8 mouse cellular contexts compared by ENCODE assay signal in the genomic region with DNA sequence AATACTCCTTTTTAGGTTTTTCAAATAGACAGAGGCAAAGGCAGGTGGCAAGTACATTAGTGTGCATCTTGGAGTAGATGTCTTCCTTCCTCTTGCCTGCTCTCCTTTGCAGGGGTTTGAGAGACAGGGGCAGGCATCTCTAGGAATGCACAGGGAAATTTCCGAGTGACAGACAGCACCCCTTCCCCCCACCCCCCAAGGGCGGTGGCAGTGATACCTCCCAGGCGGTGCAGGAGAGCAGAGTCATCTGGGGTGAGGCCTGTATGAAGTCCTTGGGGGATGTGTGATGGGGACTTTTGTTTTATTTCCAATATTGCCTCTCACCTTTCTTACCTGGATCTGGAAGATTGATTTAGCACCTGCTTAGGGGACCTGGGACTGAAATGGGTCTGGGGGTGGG. TPM values are rescaled to one million over a fixed set of nuclear protein-coding genes. Genes with fewer than 3 reads are reported as not detected.
A peak's percentile ranks its signal among the peaks of the same experiment; 100 is the strongest.
DNase-seq lines count a peak whose midpoint lies in the region; ATAC-seq and TF ChIP-seq lines count a peak whose summit lies in the region.

No protein-coding gene starts in this region.

- H3K36me3 ChIP-seq in testis, adult 2 months (ENCODE audit: control insufficient read depth, insufficient read depth, low read length) = no peaks in the 10 kb centered on the region
- H3K36me3 ChIP-seq in limb, embryonic 14.5 days (ENCODE audit: control insufficient read depth, insufficient read depth, low read length) = no peaks in the 10 kb centered on the region

- WGBS in limb, embryonic 14.5 days = 3% methylated on average over 3 of the region's 3 CpGs

- H3K9ac ChIP-seq in limb, embryonic 14.5 days (ENCODE audit: low read depth, low read length, severe bottlenecking) = peak overlapping the region; percentile 60

- H3K9me3 ChIP-seq in limb, embryonic 14.5 days (ENCODE audit: control insufficient read depth, low read length) = no peaks in the 10 kb centered on the region

- peak overlapping the region; percentile 39 for H3K27ac ChIP-seq in testis, adult 2 months (ENCODE audit: control insufficient read depth, insufficient read depth, low read depth, low read length)
- H3K27ac ChIP-seq in limb, embryonic 14.5 days (replicated peaks; ENCODE audit: low read depth, low read length) = no peak overlapping the region

- peak; percentile 29 for ATAC-seq in frontal cortex, adult (ENCODE audit: low TSS enrichment)
- no peak for ATAC-seq in limb, embryonic 14.5 days (ENCODE audit: low FRiP score, low read depth)

- no peaks in the 10 kb centered on the region for H3K27me3 ChIP-seq in testis, adult 2 months (ENCODE audit: control insufficient read depth, insufficient read depth, low read length)
- H3K27me3 ChIP-seq in limb, embryonic 14.5 days (ENCODE audit: control insufficient read depth, insufficient read depth, low read length) = peaks cover 25% of the 10 kb centered on the region

- TF ChIP-seq CTCF in testis, adult 2 months (IDR thresholded peaks at IDR 0.05; ENCODE audit: control insufficient read depth, insufficient read depth, insufficient replicate concordance, low read depth, low read length) = no peak

- H3K4me3 ChIP-seq in testis, adult 2 months (ENCODE audit: control insufficient read depth, low read depth, low read length) = peak overlapping the region; percentile 64
- peak overlapping the region; percentile 59 for H3K4me3 ChIP-seq in limb, embryonic 14.5 days (replicated peaks; ENCODE audit: low read length)

- peaks cover 9% of the 10 kb centered on the region for H3K4me1 ChIP-seq in testis, adult 2 months (ENCODE audit: control insufficient read depth, insufficient read depth, low read length)
- H3K4me1 ChIP-seq in limb, embryonic 14.5 days (ENCODE audit: control insufficient read depth, insufficient read depth, low read length) = peaks cover 5% of the 10 kb centered on the region; the same call in 1 of the 2 replicates

- no peak for DNase-seq in frontal cortex, postnatal 36 days (ENCODE audit: low spot score in 2 of 2)
- no peak for DNase-seq in testis, postnatal 14 days (ENCODE audit: low spot score)
- no peak for DNase-seq in limb, embryonic 14.5 days (ENCODE audit: low spot score)
- DNase-seq in testis, postnatal 10 days (ENCODE audit: low spot score) = peak; percentile 45
- DNase-seq in spleen, postnatal 4 days (ENCODE audit: low spot score in 2 of 2) = no peak
- DNase-seq in frontal cortex, postnatal 25 days (ENCODE audit: low spot score in 2 of 2) = no peak

- no peak for TF ChIP-seq POLR2A in testis, adult 2 months (IDR thresholded peaks at IDR 0.05; ENCODE audit: control insufficient read depth, low read depth, low read length)
- no peak for TF ChIP-seq POLR2A in limb, embryonic 14.5 days (IDR thresholded peaks at IDR 0.05; ENCODE audit: borderline replicate concordance, extremely low read depth, insufficient read depth, insufficient read length)

- peak overlapping the region; percentile 94 for H3K4me2 ChIP-seq in limb, embryonic 14.5 days (replicated peaks; ENCODE audit: low read depth, low read length, severe bottlenecking)

RNA-seq across cellular contexts. Expression of a gene that starts 1.2 kb away (rescaled TPM):
- 21.1 and 34.3 TPM in 2 replicates for polyA plus RNA-seq in testis, adult 2 months (2012; rRNA removed)
- 14.9 and 15.6 TPM in 2 replicates for polyA plus RNA-seq in limb, embryonic 14.5 days (2012; rRNA removed)
- polyA plus RNA-seq in limb, embryonic 14.5 days (2014; fragmentation: Nextera tagmentation; extraction: Ambion mirVana) = 13.0 and 15.2 TPM in 2 replicates
